Mouse (Mus musculus) limb, embryonic 10.5 days (tissue): Measurements from ENCODE around the gene Vsig2. TPM values are rescaled to one million over a fixed set of nuclear protein-coding genes. Genes with fewer than 3 reads are reported as not detected.

Experiments
- DNase-seq: peaks from one replicate; pipeline ENCODE4 v3.0.0-alpha.2; 2017; ENCODE audit warnings: low spot score
- H3K27ac ChIP-seq: fragments of 300-500 bp; sonication (generic); 2 replicates; pipeline ENCODE4 v1.5.1; 2016; ENCODE audit warnings: mild to moderate bottlenecking
- H3K27me3 ChIP-seq: fragments of 300-500 bp; sonication (generic); 2 replicates; pipeline ENCODE4 v1.6.1; 2016; ENCODE audit warnings: low read depth, mild to moderate bottlenecking; ENCODE audit not compliant: poor library complexity, severe bottlenecking
- H3K36me3 ChIP-seq: fragments of 300-500 bp; sonication (generic); 2 replicates; pipeline ENCODE4 v1.6.1; 2016; ENCODE audit warnings: mild to moderate bottlenecking, moderate library complexity
- H3K4me1 ChIP-seq: fragments of 300-500 bp; sonication (generic); 2 replicates; pipeline ENCODE4 v1.6.1; 2016
- H3K4me3 ChIP-seq: fragments of 300-500 bp; sonication (generic); 2 replicates; pipeline ENCODE4 v1.5.1; 2016; ENCODE audit warnings: mild to moderate bottlenecking, moderate library complexity
- H3K9me3 ChIP-seq: fragments of 300-500 bp; sonication (generic); replicated peaks from 2 replicates; pipeline ENCODE4 v1.6.1; 2016; ENCODE audit warnings: mild to moderate bottlenecking
- WGBS: fragments of 180-500 bp; shearing (Covaris S2); methylation state at CpG from one replicate; pipeline ENCODE4 v1.1.7; 2016; 5-methylcytosine and 5-hydroxymethylcytosine counted together
- polyA plus RNA-seq: library from polyadenylated mRNA; unstranded; fragments of >200 nt; fragmentation: Nextera tagmentation; extraction: Ambion mirVana; gene quantifications from 2 replicates; pipeline ENCODE4 v1.2.1, GENCODE M21; 2016

The Vsig2 gene
- polyA plus RNA-seq, 1 experiment from 2014 or later: 0.74 TPM

DNA sequence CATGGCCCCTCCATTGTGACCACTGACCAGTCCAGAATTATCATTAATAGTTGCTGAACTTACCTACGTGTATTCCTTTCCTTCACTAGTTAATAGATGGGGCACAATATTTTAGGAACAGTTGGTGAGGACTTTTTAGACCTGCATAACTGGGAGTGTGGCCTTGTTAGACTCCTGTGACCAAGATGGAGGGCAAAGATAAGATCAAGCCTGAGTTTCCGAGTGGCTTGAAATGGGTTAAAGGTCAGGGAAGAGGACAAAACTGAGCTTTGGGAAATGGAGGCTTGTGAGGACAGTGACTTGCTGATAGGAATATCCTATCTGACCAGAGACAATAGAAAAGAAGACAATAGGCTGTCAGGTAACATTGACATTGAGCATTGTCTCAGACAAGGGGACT lies 13.6 kb upstream of the Vsig2 start:
- H3K36me3 ChIP-seq: peaks cover 53% of the 10 kb centered on the region
- H3K9me3 ChIP-seq: no peaks in the 10 kb centered on the region
- no peak for DNase-seq
- WGBS: 91% methylated on average over 2 of the region's 2 CpGs
- H3K27me3 ChIP-seq: peaks cover 53% of the 10 kb centered on the region
- H3K27ac ChIP-seq: no peak overlapping the region
- peaks cover 26% of the 10 kb centered on the region for H3K4me1 ChIP-seq
- no peak overlapping the region for H3K4me3 ChIP-seq

GRCm38 (mm10) chr9:37526443-37527395 lies 12.3 kb upstream of the Vsig2 start:
- no peak overlapping the region for H3K27ac ChIP-seq
- WGBS: 22% methylated on average over 21 of the region's 21 CpGs
- H3K27me3 ChIP-seq: peaks cover 65% of the 10 kb centered on the region
- H3K9me3 ChIP-seq: no peaks in the 10 kb centered on the region
- peak overlapping the region; percentile 39 for H3K4me3 ChIP-seq
- H3K4me1 ChIP-seq: peaks cover 39% of the 10 kb centered on the region
- peak; percentile 45 for DNase-seq
- H3K36me3 ChIP-seq: peaks cover 42% of the 10 kb centered on the region

DNA sequence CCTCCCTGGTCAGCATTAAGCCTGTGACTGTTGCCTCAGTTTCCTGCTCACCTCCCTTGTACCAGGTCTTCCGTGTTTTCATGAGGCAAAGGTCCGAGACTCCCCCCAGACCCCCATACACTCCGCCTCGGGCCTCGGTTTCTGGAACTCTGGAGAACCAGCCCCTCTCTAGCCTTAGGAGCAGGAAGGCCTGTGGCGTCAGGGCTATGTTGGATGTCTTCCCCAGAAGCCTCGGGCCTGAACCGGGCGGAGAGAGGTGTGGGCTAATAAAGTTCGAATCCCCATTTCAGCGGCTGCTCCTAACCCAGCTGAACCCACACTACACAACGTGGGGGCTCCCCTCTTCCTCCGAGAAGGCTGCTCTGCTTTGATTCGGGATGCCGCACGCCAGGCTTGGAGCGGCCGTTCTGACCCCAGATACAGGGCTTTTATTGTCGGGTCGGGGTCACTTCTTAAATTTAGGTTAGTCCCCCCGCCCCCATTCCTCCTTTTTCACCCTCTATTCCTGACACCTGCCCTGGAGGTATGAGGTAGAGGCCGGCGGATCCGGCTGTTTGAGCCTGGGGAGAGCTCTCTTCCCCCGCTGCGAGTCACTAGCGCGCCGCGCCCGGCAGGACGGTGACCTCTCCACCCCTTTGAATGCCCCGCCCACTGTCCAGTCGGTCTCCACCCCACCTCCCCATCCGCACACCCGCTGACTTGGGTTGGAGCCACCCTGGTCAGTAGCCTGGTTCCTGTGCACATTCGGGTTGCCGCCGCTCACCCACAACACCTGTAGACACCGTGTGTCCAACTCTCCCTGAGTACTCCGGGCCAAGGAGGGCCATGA lies 11.4 kb upstream of the Vsig2 start, which contains the start of gene Esam:
Esam (plus strand) TSS at position 683 of the 829 bp plus-strand sequence.
- peaks cover 40% of the 10 kb centered on the region for H3K4me1 ChIP-seq
- H3K9me3 ChIP-seq: no peaks in the 10 kb centered on the region
- H3K4me3 ChIP-seq: peak within 1 kb of the TSS; percentile 39
- peaks cover 74% of the 10 kb centered on the region for H3K27me3 ChIP-seq
- no peak within 1 kb of the TSS for H3K27ac ChIP-seq
- WGBS: 2% methylated on average over 41 of the region's 41 CpGs
- peak; percentile 54 for DNase-seq
- H3K36me3 ChIP-seq: peaks cover 33% of the 10 kb centered on the region

DNA sequence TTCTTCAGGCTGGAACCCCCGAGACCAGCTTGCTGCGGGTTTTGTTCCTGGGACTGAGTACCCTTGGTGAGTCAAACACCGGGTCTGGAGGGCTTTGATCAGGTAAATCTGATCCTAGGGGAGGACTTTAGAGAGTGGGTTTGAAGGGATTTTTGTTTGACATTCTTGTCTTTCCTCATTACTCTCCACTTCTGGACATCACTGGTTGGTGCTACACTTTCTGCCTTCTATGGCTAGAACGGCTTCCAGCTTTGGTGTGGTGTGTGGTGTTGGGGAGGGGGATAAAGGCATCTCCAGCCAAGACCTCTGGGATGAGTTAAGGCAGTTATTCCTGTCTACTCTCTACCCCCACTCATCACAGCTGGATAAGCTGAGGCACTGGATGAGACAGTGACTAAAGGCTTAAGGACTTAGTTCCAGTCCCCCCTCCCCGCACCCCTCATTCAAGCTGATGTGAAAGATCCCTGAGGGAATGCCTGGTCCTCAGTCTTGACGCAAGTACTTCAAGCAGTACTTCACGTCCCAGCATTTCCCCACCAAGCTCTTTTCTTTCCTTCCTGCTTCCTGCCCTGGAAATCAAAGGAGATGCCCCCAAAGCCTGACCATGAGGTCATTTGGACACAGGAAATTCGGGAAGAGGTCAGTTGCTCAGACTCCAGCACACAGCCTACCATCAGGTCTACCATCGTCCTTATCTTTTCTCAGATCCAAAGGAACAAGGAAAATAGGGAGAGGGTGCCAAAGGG lies 10.7 kb upstream of the Vsig2 start:
- Histone ChIP-seq H3K4me3 (peak overlapping the region; percentile 39), H3K4me1 (peaks cover 40% of the 10 kb centered on the region), H3K27me3 (peaks cover 79% of the 10 kb centered on the region), H3K9me3 (no peaks in the 10 kb centered on the region), H3K27ac (no peak overlapping the region), H3K36me3 (peaks cover 25% of the 10 kb centered on the region)
- 21% methylated on average over 9 of the region's 9 CpGs for WGBS
- DNase-seq: no peak

GRCm38 (mm10) chr9:37530031-37530887 lies 8.8 kb upstream of the Vsig2 start:
- under 1% methylated on average over 32 of the region's 32 CpGs for WGBS
- Histone ChIP-seq H3K4me3 (peak overlapping the region; percentile 47), H3K27me3 (peaks cover 83% of the 10 kb centered on the region), H3K27ac (peak overlapping the region; percentile 6), H3K9me3 (no peaks in the 10 kb centered on the region), H3K4me1 (peaks cover 40% of the 10 kb centered on the region), H3K36me3 (peaks cover 11% of the 10 kb centered on the region)
- peak; percentile 63 for DNase-seq

DNA sequence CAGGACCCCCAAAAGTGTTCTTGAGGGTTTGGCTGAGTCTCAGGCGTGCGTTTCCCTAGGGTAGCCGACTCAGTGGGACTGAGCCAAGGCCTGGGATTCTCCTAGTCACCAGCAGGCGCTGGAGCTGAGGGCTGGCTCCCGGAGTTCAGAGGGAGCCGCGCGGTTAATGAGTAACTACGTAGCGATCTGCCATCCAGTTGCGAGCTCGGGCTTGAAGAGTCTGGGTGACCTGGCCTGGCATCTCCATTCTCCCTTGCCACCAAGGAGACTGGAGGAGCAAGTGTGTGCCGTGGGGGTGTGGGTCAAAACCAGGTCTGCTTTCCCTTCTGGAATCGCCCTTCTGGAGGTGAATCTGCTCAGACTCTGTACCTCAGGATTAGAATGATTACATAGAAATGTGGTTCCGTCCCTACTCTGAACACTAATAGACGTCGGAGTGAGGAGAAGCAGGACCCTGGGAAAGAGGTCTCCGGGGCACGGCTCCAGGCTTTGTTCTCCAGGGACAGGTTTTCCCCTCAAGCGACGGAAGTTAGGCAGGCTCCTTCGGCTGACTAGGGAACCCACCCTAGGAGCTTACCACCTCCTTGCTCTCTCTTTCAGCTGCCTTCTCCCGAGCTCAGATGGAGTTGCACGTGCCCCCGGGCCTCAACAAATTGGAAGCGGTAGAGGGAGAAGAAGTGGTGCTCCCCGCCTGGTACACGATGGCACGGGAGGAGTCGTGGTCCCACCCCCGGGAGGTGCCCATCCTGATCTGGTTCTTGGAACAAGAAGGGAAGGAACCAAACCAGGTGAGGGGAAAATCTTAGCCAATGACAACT lies 8.0 kb upstream of the Vsig2 start:
- peak overlapping the region; percentile 47 for H3K4me3 ChIP-seq
- H3K9me3 ChIP-seq: no peaks in the 10 kb centered on the region
- peak; percentile 76 for DNase-seq
- H3K27me3 ChIP-seq: peaks cover 74% of the 10 kb centered on the region
- peaks cover 40% of the 10 kb centered on the region for H3K4me1 ChIP-seq
- WGBS: 2% methylated on average over 31 of the region's 31 CpGs
- H3K36me3 ChIP-seq: peaks cover 2% of the 10 kb centered on the region
- H3K27ac ChIP-seq: peak overlapping the region; percentile 6

- Histone ChIP-seq H3K4me1 (peaks cover 21% of the 10 kb centered on the region), H3K9me3 (no peaks in the 10 kb centered on the region), H3K27ac (no peak overlapping the region), H3K4me3 (no peak overlapping the region), H3K27me3 (peaks cover 48% of the 10 kb centered on the region), H3K36me3 (no peaks in the 10 kb centered on the region)
- WGBS: 86% methylated on average over 4 of the region's 4 CpGs
- no peak for DNase-seq
Measured at GRCm38 (mm10) chr9:37536851-37537250, 2.2 kb upstream of the Vsig2 start.

- WGBS: 69% methylated on average over 5 of the region's 5 CpGs
- peaks cover 22% of the 10 kb centered on the region for H3K4me1 ChIP-seq
- H3K27ac ChIP-seq: no peak overlapping the region
- H3K9me3 ChIP-seq: no peaks in the 10 kb centered on the region
- DNase-seq: no peak
- no peaks in the 10 kb centered on the region for H3K36me3 ChIP-seq
- no peak overlapping the region for H3K4me3 ChIP-seq
- peaks cover 44% of the 10 kb centered on the region; the same call in 1 of the 2 replicates for H3K27me3 ChIP-seq
Measured at GRCm38 (mm10) chr9:37537658-37538250, 1.3 kb upstream of the Vsig2 start.

GRCm38 (mm10) chr9:37540226-37540625 lies 1.2 kb downstream of the Vsig2 start:
- 87% methylated on average over 4 of the region's 4 CpGs for WGBS
- H3K4me3 ChIP-seq: no peak overlapping the region
- DNase-seq: no peak

DNA sequence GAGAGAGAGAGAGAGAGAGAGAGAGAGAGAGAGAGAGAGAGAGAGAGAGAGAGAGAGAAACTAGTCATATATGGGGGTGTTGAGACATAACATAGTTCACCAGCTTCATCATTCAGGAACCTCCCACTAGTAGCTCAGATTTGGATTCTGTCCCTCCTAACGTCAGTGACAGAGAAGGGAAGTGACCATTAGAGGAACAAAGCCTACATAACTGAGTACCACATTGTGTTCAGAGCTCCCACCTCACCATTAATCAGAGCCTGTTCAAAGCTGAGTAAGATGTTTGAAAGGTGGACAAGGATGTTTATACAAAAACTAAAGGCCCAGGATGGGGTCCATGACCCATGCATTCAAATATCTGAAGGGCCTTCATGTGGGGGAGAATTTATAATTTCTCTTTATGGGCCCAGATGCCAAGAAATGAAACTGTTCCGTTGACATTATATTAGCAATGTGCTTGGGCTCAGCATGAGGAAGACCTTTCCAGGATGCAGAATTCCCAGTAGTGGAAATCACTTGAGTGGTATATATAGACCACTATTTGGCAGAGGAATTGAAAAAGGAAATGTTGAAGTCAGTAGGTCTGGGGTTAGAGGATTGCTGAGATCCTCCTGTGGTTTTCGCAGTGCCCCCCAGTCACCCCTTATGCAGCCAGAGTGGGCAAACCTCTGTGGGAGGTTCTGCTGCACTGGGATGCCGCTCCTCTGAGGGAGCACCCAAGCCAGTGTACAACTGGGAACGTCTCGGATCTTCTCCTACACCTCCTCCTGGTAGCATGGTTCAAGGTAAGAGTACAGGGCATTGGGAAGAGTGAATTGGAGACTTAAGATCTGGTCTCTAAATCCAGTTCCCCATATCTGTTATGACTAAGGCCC lies 1.9 kb downstream of the Vsig2 start:
- no peaks in the 10 kb centered on the region for H3K36me3 ChIP-seq
- no peak for DNase-seq
- H3K4me3 ChIP-seq: no peak overlapping the region
- H3K27me3 ChIP-seq: peaks cover 68% of the 10 kb centered on the region
- 83% methylated on average over 6 of the region's 6 CpGs for WGBS
- peaks cover 41% of the 10 kb centered on the region for H3K4me1 ChIP-seq
- H3K9me3 ChIP-seq: no peaks in the 10 kb centered on the region
- H3K27ac ChIP-seq: no peak overlapping the region

More at GRCm38 (mm10) chr9:37540226-37540625, 1.2 kb downstream of the Vsig2 start:
- no peaks in the 10 kb centered on the region for H3K36me3 ChIP-seq
- no peak overlapping the region for H3K27ac ChIP-seq
- no peaks in the 10 kb centered on the region for H3K9me3 ChIP-seq
- peaks cover 61% of the 10 kb centered on the region for H3K27me3 ChIP-seq
- peaks cover 33% of the 10 kb centered on the region for H3K4me1 ChIP-seq
